In genomic region chr11:103292152-103292889, GRCm38 (mm10) we compare ENCODE assay signal across 8 mouse cellular contexts. TPM values are rescaled to one million over a fixed set of nuclear protein-coding genes. Genes with fewer than 3 reads are reported as not detected.
DNase-seq lines count a peak whose midpoint lies in the region; ATAC-seq and TF ChIP-seq lines count a peak whose summit lies in the region.

No protein-coding gene starts in this region.

- 17% methylated on average over 14 of the region's 14 CpGs for WGBS in heart, embryonic 15.5 days
- 13% methylated on average over 14 of the region's 14 CpGs for WGBS in liver, postnatal 0 days (ENCODE audit: insufficient replicate concordance)

- no peak overlapping the region; the same call in 1 of the 2 replicates for H3K27ac ChIP-seq in heart, embryonic 15.5 days
- 0 out of 2 replicates have a peak overlapping the region, but pooled peaks have one; percentile 4 for H3K27ac ChIP-seq in liver, postnatal 0 days (ENCODE audit: low read depth)

- no peaks in the 10 kb centered on the region for H3K27me3 ChIP-seq in heart, embryonic 15.5 days
- H3K27me3 ChIP-seq in liver, postnatal 0 days (ENCODE audit: insufficient read depth, low read length): no peaks in the 10 kb centered on the region

- H3K4me1 ChIP-seq in heart, embryonic 15.5 days (replicated peaks): peaks cover 6% of the 10 kb centered on the region
- H3K4me1 ChIP-seq in liver, postnatal 0 days (ENCODE audit: insufficient read depth): peaks cover 17% of the 10 kb centered on the region

- DNase-seq in layer of hippocampus, postnatal 14 days (ENCODE audit: low spot score in 2 of 2): peak; percentile 5 to 42
- no peak for DNase-seq in layer of hippocampus, adult 18-20 months (ENCODE audit: low spot score in 2 of 2)
- peak; percentile 40 for DNase-seq in embryo, embryonic 10 days (ENCODE audit: low spot score)
- no peak for DNase-seq in liver, postnatal 0 days
- no peak for DNase-seq in right cerebral cortex, postnatal 25 days
- DNase-seq in cerebellum, adult 11 months: no peak

- TF ChIP-seq CTCF in liver, postnatal 0 days (IDR thresholded peaks at IDR 0.05; ENCODE audit: low read depth): no peak

- ATAC-seq in heart, embryonic 15.5 days (replicated peaks; ENCODE audit: insufficient number of reproducible peaks, insufficient read depth, low FRiP score, low read depth): peak; percentile 47
- ATAC-seq in liver, postnatal 0 days: no peak; the same call in 1 of the 2 replicates
- no peak for ATAC-seq in frontal cortex, adult (ENCODE audit: low TSS enrichment)

- H3K9me3 ChIP-seq in heart, embryonic 15.5 days (replicated peaks): no peaks in the 10 kb centered on the region
- H3K9me3 ChIP-seq in liver, postnatal 0 days (ENCODE audit: low read length): no peaks in the 10 kb centered on the region

- TF ChIP-seq EP300 in liver, postnatal 0 days (IDR thresholded peaks at IDR 0.05; ENCODE audit: low read depth): no peak

- no peak overlapping the region for H3K9ac ChIP-seq in heart, embryonic 15.5 days
- H3K9ac ChIP-seq in liver, postnatal 0 days (replicated peaks): no peak overlapping the region

- H3K4me3 ChIP-seq in heart, embryonic 15.5 days: no peak overlapping the region
- no peak overlapping the region for H3K4me3 ChIP-seq in liver, postnatal 0 days (ENCODE audit: low read depth, low read length)

- H3K4me2 ChIP-seq in heart, embryonic 15.5 days: no peak overlapping the region
- H3K4me2 ChIP-seq in liver, postnatal 0 days (ENCODE audit: low read depth, low read length): 0 out of 2 replicates have a peak overlapping the region, but pooled peaks have one; percentile 19

- H3K36me3 ChIP-seq in heart, embryonic 15.5 days: no peaks in the 10 kb centered on the region
- no peaks in the 10 kb centered on the region for H3K36me3 ChIP-seq in liver, postnatal 0 days (replicated peaks; ENCODE audit: insufficient read depth, low read length)

RNA-seq across cellular contexts. Expression of gene Map3k14, which starts 25.0 kb away (rescaled TPM):
- 1 to 10 TPM; 2.4 to 3.0 TPM for total RNA-seq in layer of hippocampus, postnatal 14 days (2021)
- total RNA-seq in layer of hippocampus, adult 18-20 months (2021): 1 to 10 TPM; 4.5 to 4.7 TPM
- 1.8 and 4.3 TPM in 2 replicates for polyA plus RNA-seq in heart, embryonic 15.5 days (2015; fragmentation: Nextera tagmentation; extraction: Ambion mirVana)
- 0.67 and 0.78 TPM in 2 replicates for polyA plus RNA-seq in liver, postnatal 0 days (2015; fragmentation: Nextera tagmentation; extraction: Ambion mirVana)

Comparison
In these comparisons a context has a peak if more than half of its experiments do, and no peak if none do; other contexts are left out.
1. DNase-seq: peak in layer of hippocampus, postnatal 14 days (2 of 2) and embryo, embryonic 10 days (single experiment); none in layer of hippocampus, adult 18-20 months (0 of 2), liver, postnatal 0 days (single experiment), right cerebral cortex, postnatal 25 days (single experiment) and cerebellum, adult 11 months (single experiment).